9 mouse cellular contexts compared by ENCODE assay signal in genomic region chr1:180719951-180720689, GRCm38 (mm10). TPM values are rescaled to one million over a fixed set of nuclear protein-coding genes. Genes with fewer than 3 reads are reported as not detected.
DNase-seq lines count a peak whose midpoint lies in the region; ATAC-seq and TF ChIP-seq lines count a peak whose summit lies in the region.
"Had no signal": no experiment of that assay in that cellular context is flagged by ENCODE, and none has a peak within 500 bp of the region (broad histone marks: within the 10 kb centered on the region; RNA-seq: fewer than 3 reads in every experiment).

No protein-coding gene starts in this region.

- H3K9me3 ChIP-seq in kidney, postnatal 0 days (replicated peaks; ENCODE audit: low read length): no peaks in the 10 kb centered on the region
- no peaks in the 10 kb centered on the region for H3K9me3 ChIP-seq in liver, postnatal 0 days (ENCODE audit: low read length)

- TF ChIP-seq EP300 in liver, postnatal 0 days (IDR thresholded peaks at IDR 0.05; ENCODE audit: low read depth): no peak

- H3K27me3 ChIP-seq in kidney, postnatal 0 days (ENCODE audit: insufficient read depth, low read length): no peaks in the 10 kb centered on the region
- H3K27me3 ChIP-seq in liver, postnatal 0 days (ENCODE audit: insufficient read depth, low read length): no peaks in the 10 kb centered on the region

- H3K4me1 ChIP-seq in kidney, postnatal 0 days (replicated peaks; ENCODE audit: insufficient read depth, low read length): peaks cover 4% of the 10 kb centered on the region; the same call in 1 of the 2 replicates
- H3K4me1 ChIP-seq in liver, postnatal 0 days (ENCODE audit: insufficient read depth): peaks cover 13% of the 10 kb centered on the region; the same call in 1 of the 2 replicates

- H3K4me3 ChIP-seq in kidney, postnatal 0 days (replicated peaks; ENCODE audit: low read depth, low read length): no peak overlapping the region
- no peak overlapping the region for H3K4me3 ChIP-seq in liver, postnatal 0 days (ENCODE audit: low read depth, low read length)

- ATAC-seq in common myeloid progenitor, adult 5-6 weeks (replicated peaks; ENCODE audit: low read depth, poor library complexity, severe bottlenecking): peak; percentile 90
- ATAC-seq in kidney, postnatal 0 days (replicated peaks; ENCODE audit: low FRiP score, low read depth): peak; percentile 71
- ATAC-seq in liver, postnatal 0 days: peak; percentile 64

- intact Hi-C loops in gastrocnemius, postnatal 36 days (cut with DNase I): loop anchor here (1.0 kb wide), 1 partner anchor 44 kb away; no protein-coding TSS in a partner anchor

- TF ChIP-seq CTCF in kidney, postnatal 0 days (IDR thresholded peaks at IDR 0.05; ENCODE audit: low read depth): peak; percentile 98
- peak; percentile 98 for TF ChIP-seq CTCF in liver, postnatal 0 days (IDR thresholded peaks at IDR 0.05; ENCODE audit: low read depth)

- no peak overlapping the region for H3K9ac ChIP-seq in kidney, postnatal 0 days (ENCODE audit: low read depth, low read length)
- H3K9ac ChIP-seq in liver, postnatal 0 days (replicated peaks): no peak overlapping the region

- peak; percentile 91 to 92 for DNase-seq in B cell, adult 2 months
- peak; percentile 58 for DNase-seq in WW6 (ENCODE audit: low read depth, low spot score)
- peak; percentile 78 to 83 for DNase-seq in gastrocnemius, postnatal 36 days
- peak; percentile 79 for DNase-seq in kidney, postnatal 0 days (ENCODE audit: low spot score)
- DNase-seq in liver, postnatal 0 days: peak; percentile 88
- peak; percentile 81 for DNase-seq in ovary, postnatal 36 days (ENCODE audit: low spot score)
- DNase-seq in thymus, postnatal 14 days: peak; percentile 91

- H3K36me3 ChIP-seq in kidney, postnatal 0 days (ENCODE audit: insufficient read depth, low read length): no peaks in the 10 kb centered on the region
- H3K36me3 ChIP-seq in liver, postnatal 0 days (replicated peaks; ENCODE audit: insufficient read depth, low read length): no peaks in the 10 kb centered on the region

- no peak overlapping the region for H3K27ac ChIP-seq in kidney, postnatal 0 days
- H3K27ac ChIP-seq in liver, postnatal 0 days (ENCODE audit: low read depth): no peak overlapping the region

- 48% methylated on average over 5 of the region's 5 CpGs for WGBS in kidney, postnatal 0 days
- 38% methylated on average over 5 of the region's 5 CpGs for WGBS in liver, postnatal 0 days (ENCODE audit: insufficient replicate concordance)

- H3K4me2 ChIP-seq in kidney, postnatal 0 days (ENCODE audit: low read length): no peak overlapping the region
- no peak overlapping the region for H3K4me2 ChIP-seq in liver, postnatal 0 days (ENCODE audit: low read depth, low read length)

RNA-seq across cellular contexts. Expression of gene Acbd3, which starts 5.7 kb away (rescaled TPM):
- 38.8 and 39.6 TPM in 2 replicates for total RNA-seq in common myeloid progenitor, adult 5-6 weeks (2017)
- 10 to 100 TPM; 10.5 to 11.4 TPM for total RNA-seq in gastrocnemius, postnatal 36 days (2021)
- 18.5 and 19.6 TPM in 2 replicates for polyA plus RNA-seq in kidney, postnatal 0 days (2015; fragmentation: Nextera tagmentation; extraction: Ambion mirVana)
- 7.3 and 7.9 TPM in 2 replicates for polyA plus RNA-seq in liver, postnatal 0 days (2015; fragmentation: Nextera tagmentation; extraction: Ambion mirVana)

RNA-seq across cellular contexts. Expression of gene Mixl1, which starts 23.3 kb away (rescaled TPM):
- not detected in 2 replicates for total RNA-seq in common myeloid progenitor, adult 5-6 weeks (2017)
- not detected for total RNA-seq in gastrocnemius, postnatal 36 days (2021)
- 0.30 and 0.36 TPM in 2 replicates for polyA plus RNA-seq in kidney, postnatal 0 days (2015; fragmentation: Nextera tagmentation; extraction: Ambion mirVana)
- polyA plus RNA-seq in liver, postnatal 0 days (2015; fragmentation: Nextera tagmentation; extraction: Ambion mirVana): 0.08 TPM in 1 of 2 replicates, not detected in the other
- polyA plus RNA-seq: large intestine, adult 2 months had no signal
